Comparison of ENCODE assay signal across 12 mouse cellular contexts in genomic region chr3:50709415-50709989, GRCm38 (mm10).
DNase-seq lines count a peak whose midpoint lies in the region; ATAC-seq lines count a peak whose summit lies in the region.
"Had no signal": no experiment of that assay in that cellular context is flagged by ENCODE, and none has a peak within 500 bp of the region (broad histone marks: within the 10 kb centered on the region; RNA-seq: fewer than 3 reads in every experiment).

No protein-coding gene starts in this region.

- no peak overlapping the region for H3K27ac ChIP-seq in forebrain, embryonic 12.5 days
- peak overlapping the region; percentile 61 for H3K27ac ChIP-seq in midbrain, embryonic 10.5 days (replicated peaks)
- H3K27ac ChIP-seq: lung, embryonic 15.5 days had no signal

- H3K4me2 ChIP-seq in forebrain, embryonic 12.5 days = peak overlapping the region; percentile 27; the same call in 1 of the 2 replicates
- H3K4me2 ChIP-seq: lung, embryonic 15.5 days had no signal

- no peaks in the 10 kb centered on the region for H3K27me3 ChIP-seq in forebrain, embryonic 12.5 days
- H3K27me3 ChIP-seq in midbrain, embryonic 10.5 days (ENCODE audit: low read depth, poor library complexity, severe bottlenecking) = peaks cover 24% of the 10 kb centered on the region
- H3K27me3 ChIP-seq: lung, embryonic 15.5 days had no signal

- H3K9ac ChIP-seq in forebrain, embryonic 12.5 days = no peak overlapping the region
- H3K9ac ChIP-seq: lung, embryonic 15.5 days had no signal

- 8% methylated on average over 12 of the region's 12 CpGs for WGBS in forebrain, embryonic 12.5 days
- WGBS in midbrain, embryonic 10.5 days = 12% methylated on average over 12 of the region's 12 CpGs

- H3K4me3 ChIP-seq in forebrain, embryonic 12.5 days (replicated peaks) = no peak overlapping the region
- H3K4me3 ChIP-seq in midbrain, embryonic 10.5 days = peak overlapping the region; percentile 7; the same call in 1 of the 2 replicates
- H3K4me3 ChIP-seq: lung, embryonic 15.5 days had no signal

- DNase-seq in right cerebral cortex, adult 18-20 months = peak; percentile 2
- no peak for DNase-seq in right cerebral cortex, adult 2 months (ENCODE audit: low spot score in 2 of 2)
- peak; percentile 35 for DNase-seq in midbrain, embryonic 10.5 days (ENCODE audit: low spot score)
- DNase-seq in retina, embryonic 14.5 days (ENCODE audit: low spot score) = peak; percentile 43
- DNase-seq in adrenal gland, postnatal 36 days = no peak
- no peak for DNase-seq in spleen, postnatal 10 days (ENCODE audit: low spot score in 2 of 2)
- no peak for DNase-seq in adrenal gland, adult 18-20 months (ENCODE audit: low spot score in 2 of 2)
- DNase-seq: gastrocnemius, postnatal 25 days; kidney, postnatal 36 days; thymus, postnatal 14 days had no signal

- peaks cover 9% of the 10 kb centered on the region; the same call in 1 of the 2 replicates for H3K4me1 ChIP-seq in forebrain, embryonic 12.5 days
- H3K4me1 ChIP-seq in midbrain, embryonic 10.5 days = peaks cover 24% of the 10 kb centered on the region
- H3K4me1 ChIP-seq: lung, embryonic 15.5 days had no signal

- no peaks in the 10 kb centered on the region for H3K9me3 ChIP-seq in forebrain, embryonic 12.5 days
- H3K9me3 ChIP-seq in midbrain, embryonic 10.5 days (replicated peaks) = no peaks in the 10 kb centered on the region
- H3K9me3 ChIP-seq: lung, embryonic 15.5 days had no signal

- no peaks in the 10 kb centered on the region for H3K36me3 ChIP-seq in forebrain, embryonic 12.5 days (replicated peaks)
- H3K36me3 ChIP-seq in midbrain, embryonic 10.5 days = no peaks in the 10 kb centered on the region
- H3K36me3 ChIP-seq: lung, embryonic 15.5 days had no signal

- peak; percentile 57; the same call in 1 of the 2 replicates for ATAC-seq in forebrain, embryonic 12.5 days (ENCODE audit: low FRiP score)

Comparison
In these comparisons a context has a peak if more than half of its experiments do, and no peak if none do; other contexts are left out.
1. DNase-seq: peak in right cerebral cortex, adult 18-20 months (single experiment), midbrain, embryonic 10.5 days (single experiment) and retina, embryonic 14.5 days (single experiment); none in right cerebral cortex, adult 2 months (0 of 2), adrenal gland, postnatal 36 days (0 of 2), spleen, postnatal 10 days (0 of 2) and adrenal gland, adult 18-20 months (0 of 2).